Mouse (Mus musculus): Measurements from ENCODE around the gene Mov10l1.

DNA sequence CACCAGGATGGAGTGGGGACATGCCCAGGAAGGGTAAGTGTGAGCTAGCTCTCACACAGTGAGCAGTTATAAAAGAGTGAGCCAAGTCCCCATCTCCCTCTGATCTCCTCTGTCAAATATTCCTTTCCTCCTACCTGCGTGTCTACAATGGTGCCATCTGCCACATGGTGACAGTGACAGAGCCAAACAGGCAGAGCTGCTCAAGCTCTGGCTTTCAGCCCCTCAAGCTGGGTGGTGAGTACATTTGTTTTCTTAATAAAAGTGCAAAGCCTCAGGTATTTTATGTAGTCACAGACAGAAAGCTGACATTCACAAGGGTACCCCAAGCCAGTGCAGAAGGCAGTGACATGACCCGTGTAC, 45.4 kb upstream of the Mov10l1 start:
- TF ChIP-seq POLR2A (IDR thresholded peaks at IDR 0.05; ENCODE audit: borderline replicate concordance, low read depth, low read length) = no peak
- no peak for TF ChIP-seq CTCF (IDR thresholded peaks at IDR 0.05; ENCODE audit: low read depth, low read length)
